Mouse (Mus musculus) kidney, adult 9 months (tissue): ENCODE measurements at regions not wholly inside any gene's neighbourhood (a gene's known extent, or its start where the extent isn't known, plus 50 kb on each side); places are given as distances from the start of the nearest gene placed in this dataset.

Source experiments
- DNase-seq: peaks from one replicate; pipeline ENCODE4 v3.0.0; 2022

- DNase-seq, result no peak
Observed at GRCm38 (mm10) chr3:128787686-128788085, 412.0 kb upstream of the Pitx2 start.

DNA sequence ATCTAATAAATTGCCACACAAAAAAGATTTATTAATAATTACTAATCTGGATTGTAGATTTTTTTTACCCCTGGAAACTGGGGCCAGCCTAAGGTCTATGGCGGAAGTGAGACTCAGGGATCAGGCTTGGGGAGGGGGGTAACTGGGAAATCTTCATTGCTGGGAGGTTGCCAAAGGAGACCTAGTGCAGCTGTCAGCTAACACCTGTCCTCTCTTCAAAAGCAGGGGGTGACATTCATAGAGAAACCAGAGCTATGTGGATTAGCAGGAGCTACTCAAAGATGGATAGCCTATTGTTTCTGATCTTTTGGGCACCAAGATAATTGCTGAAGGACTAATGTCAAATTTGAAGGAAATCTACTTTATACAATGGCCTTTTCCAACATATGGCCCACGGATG, 403.7 kb upstream of the Pitx2 start:
- no peak for DNase-seq

DNA sequence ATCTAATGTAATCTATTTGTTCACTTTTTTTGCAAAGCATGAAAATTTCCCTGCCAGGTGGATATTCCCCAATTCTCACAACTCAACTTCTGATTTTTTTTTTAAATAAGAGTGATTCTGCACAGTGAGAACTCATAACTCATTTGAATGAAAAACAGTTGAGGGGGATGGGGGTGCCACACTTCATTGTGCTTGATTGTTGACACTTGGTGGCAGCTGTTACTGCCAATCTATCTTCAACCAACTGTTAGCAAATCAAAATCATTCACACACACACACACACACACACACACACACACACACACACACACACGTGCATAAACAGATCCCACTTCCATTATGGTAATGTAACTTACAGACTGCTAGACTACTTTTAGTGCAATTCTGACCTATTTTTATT, 401.8 kb upstream of the Pitx2 start:
- DNase-seq, result no peak

DNA sequence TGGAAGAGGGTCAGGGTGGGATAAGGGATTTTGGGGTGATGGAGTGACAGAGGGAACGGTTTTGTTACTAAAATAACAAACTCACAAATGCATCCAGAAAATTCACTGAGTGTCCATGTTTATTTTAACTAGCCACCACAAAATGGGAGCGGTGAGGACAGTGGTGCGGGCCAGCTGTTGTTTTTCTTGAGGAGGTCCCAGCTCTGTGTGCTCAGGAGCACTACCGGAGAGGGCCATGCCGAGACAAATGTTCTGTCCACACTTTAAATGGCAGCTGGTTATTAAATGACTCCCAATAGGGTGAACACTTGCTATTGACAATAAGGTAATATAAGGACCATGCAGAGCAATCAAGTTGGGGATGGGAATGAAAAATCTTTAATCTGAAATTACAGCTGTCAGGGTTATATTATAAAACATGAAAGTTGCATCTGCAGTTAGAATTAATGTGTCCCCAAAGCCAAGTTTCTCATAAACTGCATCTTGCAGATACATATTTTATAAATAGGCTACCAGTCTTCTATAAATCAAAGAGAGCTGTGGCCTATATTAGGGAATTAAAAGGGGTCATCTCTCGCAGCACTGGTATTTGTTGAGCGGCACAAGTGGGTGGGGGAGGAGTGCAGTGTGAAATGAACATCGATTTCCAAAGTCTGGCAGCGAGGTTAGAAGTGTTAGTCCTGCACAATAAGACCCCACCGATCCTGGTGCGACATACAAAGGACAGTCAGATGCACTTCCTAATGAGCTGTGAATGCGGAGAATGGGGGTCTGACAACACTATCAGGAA, 370.1 kb upstream of the Pitx2 start:
- no peak for DNase-seq

DNA sequence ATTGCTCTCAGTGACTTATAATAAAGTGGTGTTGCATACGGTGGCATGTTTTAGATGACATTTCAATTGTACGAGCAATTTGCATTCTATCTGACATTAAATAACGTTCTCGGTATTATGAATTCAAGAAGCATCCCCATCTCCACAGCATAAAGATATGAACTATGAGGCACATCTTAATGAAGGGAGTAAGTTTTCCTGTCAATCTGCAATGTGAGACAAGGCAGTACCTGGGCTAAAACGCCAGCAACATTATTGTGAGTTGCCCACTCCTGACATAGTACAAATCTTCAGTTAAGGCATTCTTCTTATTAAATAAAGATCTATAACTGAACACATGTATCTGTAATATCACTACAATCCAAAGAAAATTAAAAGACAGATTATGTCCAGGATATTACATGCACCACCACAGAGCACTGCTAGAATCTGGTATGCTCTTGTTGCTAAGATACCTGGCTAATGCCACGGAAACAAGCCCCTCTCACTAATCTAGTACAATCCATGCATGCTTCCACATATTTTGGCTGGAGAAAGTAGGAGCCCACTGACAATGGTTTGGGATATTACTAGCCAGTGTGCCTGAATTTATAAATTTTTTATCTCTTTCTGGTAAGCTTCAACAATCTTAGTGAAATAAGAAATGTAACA, 349.2 kb upstream of the Pitx2 start:
- DNase-seq, result no peak

GRCm38 (mm10) chr3:128856515-128856914, 343.2 kb upstream of the Pitx2 start:
- no peak for DNase-seq

DNA sequence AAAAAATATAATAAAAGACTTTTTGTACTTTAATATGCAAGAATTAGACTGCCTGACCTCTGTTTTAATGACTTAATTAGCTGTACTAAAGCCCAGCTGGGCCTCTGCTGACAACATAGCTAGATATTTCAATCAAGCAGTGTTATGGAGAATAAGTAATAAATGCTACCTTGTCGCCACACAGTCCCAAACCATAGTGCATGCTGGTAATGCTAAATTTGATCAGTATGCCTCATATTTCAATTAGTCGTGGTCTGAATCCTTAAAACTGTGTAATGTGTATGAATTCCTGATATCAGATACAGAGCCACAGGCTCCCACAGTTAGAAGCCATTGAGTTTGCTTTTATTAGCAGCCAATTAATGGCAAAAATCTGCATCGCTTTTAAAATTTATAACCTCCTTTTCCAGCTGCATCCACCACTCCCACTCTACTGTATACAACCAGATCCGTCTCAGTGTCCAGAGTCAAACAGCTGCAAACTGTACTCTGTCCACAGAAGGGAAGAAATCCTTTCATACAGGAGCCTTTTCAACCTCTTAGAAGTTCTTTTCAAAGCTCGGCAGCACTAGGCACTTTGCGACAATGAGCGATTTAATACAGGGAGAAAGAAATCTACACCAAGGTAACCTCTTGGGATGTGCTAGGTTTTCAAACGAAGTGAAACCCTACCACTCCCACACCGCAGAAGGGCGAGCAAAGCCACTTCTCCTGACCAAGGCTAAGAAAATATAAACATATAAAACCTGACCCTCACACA, 317.8 kb upstream of the Pitx2 start:
- DNase-seq, result no peak

- no peak for DNase-seq
Observed at GRCm38 (mm10) chr3:128883636-128884195, 316.0 kb upstream of the Pitx2 start.

GRCm38 (mm10) chr3:128886678-128887077, 313.0 kb upstream of the Pitx2 start:
- no peak for DNase-seq

DNA sequence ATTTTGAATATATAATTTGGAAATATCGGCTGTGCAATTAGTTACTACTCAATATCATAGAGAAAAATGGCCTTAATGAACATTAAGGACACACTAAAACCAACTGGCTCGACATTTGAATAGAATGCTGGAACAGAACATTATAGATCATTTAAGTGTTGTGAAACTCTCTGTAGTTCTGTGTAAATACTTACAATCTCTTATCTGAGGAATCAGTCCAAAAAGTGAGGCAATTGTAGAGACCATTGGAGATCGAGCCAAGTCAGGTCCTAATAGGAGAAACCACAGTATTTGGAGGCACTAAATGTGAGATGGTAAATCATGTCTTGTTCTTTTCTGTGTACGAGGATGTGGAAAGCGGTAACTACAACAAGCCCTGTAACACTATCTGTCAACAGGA, 308.6 kb upstream of the Pitx2 start:
- DNase-seq, result no peak

DNA sequence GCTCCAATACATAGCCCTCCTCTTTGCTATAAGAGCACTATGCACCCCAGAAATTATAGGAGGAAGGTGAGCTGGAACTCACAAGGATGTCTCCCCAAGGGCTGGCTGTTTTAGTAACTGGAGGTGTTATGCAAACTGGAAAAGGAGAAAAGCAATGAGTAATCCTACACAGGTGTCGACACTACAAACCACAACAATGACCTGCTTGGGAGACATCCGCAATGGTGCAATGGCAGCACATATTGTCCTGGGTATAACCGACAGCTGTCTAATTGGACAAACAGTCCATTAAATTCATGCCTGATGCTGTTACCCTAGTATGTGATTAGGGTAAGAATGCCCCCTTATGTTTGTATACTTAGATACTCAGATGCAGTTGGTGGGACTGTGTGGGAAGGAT, 303.1 kb upstream of the Pitx2 start:
- no peak for DNase-seq

GRCm38 (mm10) chr3:128911122-128911521, 288.6 kb upstream of the Pitx2 start:
- no peak for DNase-seq

DNA sequence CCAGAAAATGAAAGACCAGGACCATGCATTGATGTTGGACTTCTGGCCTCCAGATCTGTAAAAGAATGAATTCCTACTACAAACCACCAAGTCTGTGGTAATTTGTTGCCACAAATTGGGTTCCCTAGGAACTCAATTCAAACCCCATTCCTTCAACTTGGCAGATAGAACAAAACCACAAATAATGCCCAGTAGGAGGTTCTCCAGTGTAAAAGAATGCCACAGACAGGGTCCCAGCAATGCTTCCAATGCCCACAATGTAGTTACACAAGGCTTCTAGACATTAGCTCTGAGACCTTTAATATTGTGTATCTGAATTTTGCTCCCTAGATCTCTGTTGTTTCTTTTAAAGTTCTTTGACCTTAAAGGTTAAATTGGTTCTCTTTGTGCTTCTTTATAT, 278.2 kb upstream of the Pitx2 start:
- DNase-seq, result no peak

DNA sequence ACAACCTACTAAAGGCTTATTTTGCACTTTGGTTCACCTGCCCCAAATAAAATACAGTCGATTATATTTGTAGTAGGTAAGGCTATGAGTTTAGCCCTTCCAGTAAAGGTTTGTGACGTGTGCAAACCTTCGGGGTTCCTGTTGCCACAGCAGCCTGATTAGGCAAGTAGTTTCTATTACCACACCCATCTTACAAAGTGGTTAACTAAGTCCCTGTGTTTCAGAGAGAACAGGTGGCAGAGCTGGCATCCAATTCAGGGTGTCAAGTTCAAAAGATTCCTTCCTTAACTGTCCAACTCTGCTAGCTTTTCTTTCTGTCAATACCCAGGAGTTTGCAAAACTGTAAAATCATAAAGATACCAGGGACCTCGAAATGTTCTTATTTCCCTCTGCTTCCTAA, 277.5 kb upstream of the Pitx2 start:
- no peak for DNase-seq

DNA sequence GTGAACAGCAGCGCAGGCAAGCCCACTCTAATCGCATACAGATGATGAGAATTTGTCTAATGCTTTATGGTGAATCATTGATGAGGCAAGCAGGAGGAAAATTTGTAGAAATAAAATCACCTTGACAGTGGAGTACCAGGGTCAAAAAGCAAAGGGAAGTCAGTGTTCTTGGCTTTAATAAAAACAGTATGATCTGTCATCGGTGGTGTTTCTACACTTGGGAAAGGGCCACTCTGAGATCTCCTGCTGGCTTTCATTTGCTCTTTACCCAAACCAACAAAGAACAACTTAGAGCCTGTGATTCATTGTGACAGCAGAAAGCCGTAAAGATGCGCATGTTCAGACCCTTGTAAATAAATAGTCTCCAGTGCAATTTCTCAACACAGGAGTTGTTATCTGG, 261.1 kb upstream of the Pitx2 start:
- no peak for DNase-seq

DNA sequence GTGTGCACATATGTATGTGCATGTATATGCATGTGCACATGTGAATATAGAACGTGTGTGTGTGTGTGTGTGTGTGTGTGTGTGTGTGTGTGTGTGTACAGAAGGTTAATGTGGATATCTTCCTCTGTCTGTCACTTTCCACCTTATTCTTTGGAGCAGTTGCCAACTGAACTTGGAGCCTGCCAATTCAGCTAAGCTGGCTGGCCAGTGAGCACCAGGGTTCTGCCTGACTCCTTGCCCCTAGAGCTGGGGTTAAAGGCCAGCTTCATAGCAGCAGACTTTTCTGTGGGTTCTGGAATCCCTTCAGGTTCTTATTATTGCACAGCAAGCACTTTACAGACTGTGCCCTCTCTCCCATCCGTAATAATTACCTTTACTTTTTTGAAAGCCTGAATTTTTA, 258.5 kb upstream of the Pitx2 start:
- DNase-seq, result peak; percentile 35

GRCm38 (mm10) chr3:128944631-128945030, 255.0 kb upstream of the Pitx2 start:
- DNase-seq, result no peak

DNA sequence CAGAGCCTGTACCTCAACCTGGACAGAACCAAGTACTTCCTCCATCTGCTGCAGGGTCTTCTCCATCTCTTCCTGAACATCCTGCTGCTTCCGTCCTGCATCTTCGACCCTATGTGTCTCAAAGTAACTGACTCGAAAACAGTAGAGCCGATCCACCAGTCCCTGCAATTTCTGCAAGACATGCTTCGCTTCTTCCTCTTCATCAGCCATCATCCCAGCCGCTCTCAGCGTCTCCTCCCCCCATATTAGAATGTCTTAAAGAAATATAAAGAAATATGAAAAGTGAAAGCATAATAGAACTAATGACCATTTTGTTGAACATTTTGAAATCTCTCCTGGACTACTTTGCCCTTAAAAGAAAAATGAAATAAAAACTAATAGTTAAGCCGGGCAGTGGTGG, 244.8 kb upstream of the Pitx2 start:
- no peak for DNase-seq

GRCm38 (mm10) chr3:128976752-128977151, 222.9 kb upstream of the Pitx2 start:
- no peak for DNase-seq

- DNase-seq, result no peak
Observed at GRCm38 (mm10) chr3:128990183-128990912, 209.3 kb upstream of the Pitx2 start.

- DNase-seq, result no peak
Observed at GRCm38 (mm10) chr3:129002866-129003265, 196.8 kb upstream of the Pitx2 start.

DNA sequence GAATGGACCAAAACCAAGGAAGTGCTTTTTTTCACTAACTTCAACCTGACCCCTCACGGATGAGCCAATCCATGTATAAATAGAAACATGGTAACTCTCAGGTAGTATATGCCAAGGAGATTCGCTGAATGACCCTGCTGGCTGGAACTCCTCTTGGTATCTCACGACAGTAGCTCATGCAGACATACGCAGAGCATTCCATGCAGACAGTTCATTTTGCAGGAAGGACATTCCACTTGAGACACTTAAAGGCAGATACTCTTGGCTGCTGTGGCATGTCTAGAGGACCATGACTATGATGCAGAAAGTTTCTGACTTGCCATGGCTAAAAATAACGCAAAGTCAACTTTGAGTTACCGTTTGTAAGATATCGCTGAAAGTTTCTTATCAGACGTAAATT, 195.6 kb upstream of the Pitx2 start:
- DNase-seq, result no peak

DNA sequence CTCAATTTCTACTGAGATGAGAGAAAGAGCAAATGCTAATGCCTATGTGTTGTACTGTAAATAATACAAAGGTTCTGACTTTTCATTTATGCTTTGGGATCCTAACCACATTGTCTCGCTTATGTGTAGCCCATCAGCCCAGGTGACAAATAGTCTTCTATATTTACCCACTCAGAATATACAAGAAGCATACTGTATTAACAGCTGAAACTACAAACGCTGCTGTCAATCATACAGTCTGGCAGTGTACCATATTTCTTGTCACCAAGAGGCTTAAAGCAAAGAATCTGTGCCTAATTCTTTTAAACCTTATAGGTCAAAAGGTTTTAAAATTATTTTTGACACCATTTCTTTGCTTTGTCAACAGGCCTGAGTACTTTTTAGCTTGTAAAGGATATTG, 160.8 kb upstream of the Pitx2 start:
- DNase-seq, result no peak
